Mouse (Mus musculus): ENCODE results near the gene Tbc1d20. TPM values are rescaled to one million over a fixed set of nuclear protein-coding genes. Genes with fewer than 3 reads are reported as not detected.

Tbc1d20 gene
- polyA plus RNA-seq, 1 experiment = not detected

DNA sequence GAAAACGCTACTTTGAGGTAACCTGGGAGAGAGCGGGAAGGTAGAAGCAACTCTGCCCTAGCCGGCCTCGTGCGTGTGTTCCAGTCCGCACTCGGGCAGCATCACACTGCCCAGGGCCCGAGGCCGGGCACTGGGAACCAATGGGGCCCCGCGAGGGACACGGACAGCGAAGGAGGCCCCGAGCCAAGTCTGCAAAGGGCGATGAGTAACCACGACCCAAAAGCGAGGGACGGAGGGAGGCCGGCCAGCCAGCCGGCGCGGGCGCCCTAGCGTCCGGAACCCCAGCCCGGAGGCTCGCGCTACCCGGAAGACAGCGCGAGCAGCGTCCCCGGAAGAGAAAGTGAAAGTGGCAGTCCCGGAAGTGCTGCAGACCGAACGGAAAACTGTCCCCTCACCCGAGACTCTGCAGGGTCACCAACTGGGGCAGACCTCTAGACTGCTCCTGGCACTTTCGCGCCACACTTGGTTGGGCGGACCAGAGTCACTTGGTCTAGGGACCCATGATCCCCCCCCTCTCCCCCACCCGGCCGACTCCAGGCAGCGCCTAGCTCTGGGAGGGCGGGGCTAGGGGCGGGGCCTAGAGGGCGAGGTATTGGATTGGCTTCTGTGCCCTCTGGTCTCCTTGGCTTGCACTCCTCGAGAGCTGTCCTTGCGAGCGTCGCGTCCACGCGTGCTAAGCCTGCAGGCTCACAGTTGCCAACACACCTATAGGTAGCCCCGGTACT lies 38.6 kb downstream of the Tbc1d20 start, which contains the start of gene Rbck1:
Gene Rbck1, minus strand, starts transcription at position 553 of the 725 bp plus-strand sequence.
- under 1% methylated on average over 54 of the region's 54 CpGs for WGBS
- Histone ChIP-seq H3K4me3 (ENCODE audit: insufficient read depth, low read depth, low read length) (peak within 1 kb of the TSS; percentile 82), H3K4me1 (ENCODE audit: control insufficient read depth, insufficient read depth, low read length) (peaks cover 17% of the 10 kb centered on the region), H3K27ac (ENCODE audit: insufficient read depth, low read depth, low read length) (peak within 1 kb of the TSS; percentile 48; the same call in 1 of the 2 replicates)
- TF ChIP-seq POLR2A (IDR thresholded peaks at IDR 0.05; ENCODE audit: insufficient read depth, low read depth, low read length) (peak; percentile 35; the same call in 1 of the 2 replicates), CTCF (IDR thresholded peaks at IDR 0.05; ENCODE audit: insufficient read depth, low read depth, low read length) (no peak)

DNA sequence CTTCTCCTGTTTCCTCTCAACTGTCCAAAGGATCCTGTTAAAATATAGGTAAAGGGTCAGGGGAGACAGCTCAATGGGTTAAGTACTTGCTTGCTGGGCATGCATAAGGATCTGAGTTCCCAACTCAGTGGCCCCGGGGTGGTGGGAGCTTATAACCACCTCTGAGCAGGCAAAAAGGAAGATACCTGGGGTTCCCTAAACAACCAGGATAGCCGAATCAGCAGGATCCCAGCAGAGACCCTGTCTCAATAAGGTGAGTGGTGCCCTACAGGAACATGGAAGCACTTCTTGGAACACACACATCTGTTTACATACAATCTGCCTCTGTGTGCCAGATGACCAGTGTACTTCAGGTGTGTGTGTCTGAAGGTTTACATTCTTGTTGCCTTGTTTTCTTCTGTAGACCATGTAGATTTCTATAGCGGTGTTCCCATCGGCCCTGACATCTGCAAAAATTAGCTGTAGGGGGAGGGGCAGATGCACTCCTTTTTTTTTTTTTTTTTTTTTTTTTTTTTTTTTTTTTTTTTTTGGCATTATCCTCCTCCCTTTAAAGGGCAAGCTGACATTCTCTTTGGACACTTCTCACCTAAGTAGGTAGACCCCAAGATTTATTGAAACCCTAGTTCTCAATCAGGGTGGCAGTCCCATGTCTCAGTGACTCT lies 39.8 kb downstream of the Tbc1d20 start:
- Histone ChIP-seq H3K4me1 (ENCODE audit: control insufficient read depth, insufficient read depth, low read length) (peaks cover 17% of the 10 kb centered on the region), H3K27ac (ENCODE audit: insufficient read depth, low read depth, low read length) (no peak overlapping the region), H3K4me3 (ENCODE audit: insufficient read depth, low read depth, low read length) (no peak overlapping the region)
- TF ChIP-seq POLR2A (IDR thresholded peaks at IDR 0.05; ENCODE audit: insufficient read depth, low read depth, low read length) (no peak), CTCF (IDR thresholded peaks at IDR 0.05; ENCODE audit: insufficient read depth, low read depth, low read length) (no peak)
- WGBS = 69% methylated on average over 4 of the region's 4 CpGs

DNA sequence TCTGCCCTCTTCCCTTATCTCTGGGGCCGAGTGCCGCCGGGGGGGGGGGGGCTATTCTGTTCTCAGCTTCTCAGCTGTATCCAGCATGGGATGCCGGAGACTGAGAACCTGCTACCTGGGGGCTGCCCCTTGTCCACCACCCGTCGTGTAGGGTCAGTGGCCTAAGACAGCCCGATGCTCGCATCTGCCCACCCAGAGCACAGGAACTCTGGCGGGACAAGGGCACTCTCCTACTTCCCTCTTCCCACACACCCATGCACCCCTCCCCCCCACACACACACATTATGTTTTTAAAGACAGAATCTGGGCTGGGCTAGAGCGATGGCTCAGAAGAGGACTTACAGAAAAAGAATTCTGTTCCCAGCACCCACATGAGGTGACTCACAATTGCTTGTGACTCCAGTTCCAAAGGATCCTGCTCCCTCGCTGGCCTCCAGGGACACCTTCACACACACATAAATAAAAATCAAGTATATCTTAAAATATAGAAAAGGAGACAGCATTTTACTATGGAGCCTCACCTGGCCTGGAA lies 41.7 kb downstream of the Tbc1d20 start:
- H3K27ac ChIP-seq (ENCODE audit: insufficient read depth, low read depth, low read length) = no peak overlapping the region
- 44% methylated on average over 11 of the region's 11 CpGs for WGBS
- TF ChIP-seq POLR2A (IDR thresholded peaks at IDR 0.05; ENCODE audit: insufficient read depth, low read depth, low read length) (no peak), CTCF (IDR thresholded peaks at IDR 0.05; ENCODE audit: insufficient read depth, low read depth, low read length) (no peak)

DNA sequence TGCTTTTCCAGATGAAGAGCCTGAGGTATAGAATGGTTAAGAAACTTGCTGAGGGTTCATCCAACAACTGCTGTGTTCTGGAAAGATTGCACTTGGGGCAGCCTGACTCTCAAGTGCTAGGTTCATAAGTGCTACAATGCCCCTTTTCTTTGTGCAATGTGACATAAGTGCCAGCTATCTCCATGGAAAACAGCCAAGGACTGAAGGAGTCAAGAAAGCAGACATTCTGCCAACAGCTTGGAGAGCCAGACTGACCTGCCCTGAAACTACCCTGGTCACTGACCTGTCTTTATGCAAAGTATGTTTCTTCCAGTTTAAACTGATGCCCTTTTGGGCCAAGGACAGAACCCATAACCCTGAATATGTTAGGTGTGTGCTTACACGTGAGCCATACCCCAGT lies 43.2 kb downstream of the Tbc1d20 start:
- WGBS = 84% methylated on average over 1 of the region's 1 CpGs
- TF ChIP-seq POLR2A (IDR thresholded peaks at IDR 0.05; ENCODE audit: insufficient read depth, low read depth, low read length) = no peak
- TF ChIP-seq CTCF (IDR thresholded peaks at IDR 0.05; ENCODE audit: insufficient read depth, low read depth, low read length) = no peak
- Histone ChIP-seq H3K4me3 (ENCODE audit: insufficient read depth, low read depth, low read length) (no peak overlapping the region), H3K4me1 (ENCODE audit: control insufficient read depth, insufficient read depth, low read length) (peaks cover 8% of the 10 kb centered on the region; the same call in 1 of the 2 replicates), H3K27ac (ENCODE audit: insufficient read depth, low read depth, low read length) (no peak overlapping the region)

More for the DNA sequence above, 41.7 kb downstream of the Tbc1d20 start:
- no peak overlapping the region for H3K4me3 ChIP-seq (ENCODE audit: insufficient read depth, low read depth, low read length)
- peaks cover 17% of the 10 kb centered on the region for H3K4me1 ChIP-seq (ENCODE audit: control insufficient read depth, insufficient read depth, low read length)

DNA sequence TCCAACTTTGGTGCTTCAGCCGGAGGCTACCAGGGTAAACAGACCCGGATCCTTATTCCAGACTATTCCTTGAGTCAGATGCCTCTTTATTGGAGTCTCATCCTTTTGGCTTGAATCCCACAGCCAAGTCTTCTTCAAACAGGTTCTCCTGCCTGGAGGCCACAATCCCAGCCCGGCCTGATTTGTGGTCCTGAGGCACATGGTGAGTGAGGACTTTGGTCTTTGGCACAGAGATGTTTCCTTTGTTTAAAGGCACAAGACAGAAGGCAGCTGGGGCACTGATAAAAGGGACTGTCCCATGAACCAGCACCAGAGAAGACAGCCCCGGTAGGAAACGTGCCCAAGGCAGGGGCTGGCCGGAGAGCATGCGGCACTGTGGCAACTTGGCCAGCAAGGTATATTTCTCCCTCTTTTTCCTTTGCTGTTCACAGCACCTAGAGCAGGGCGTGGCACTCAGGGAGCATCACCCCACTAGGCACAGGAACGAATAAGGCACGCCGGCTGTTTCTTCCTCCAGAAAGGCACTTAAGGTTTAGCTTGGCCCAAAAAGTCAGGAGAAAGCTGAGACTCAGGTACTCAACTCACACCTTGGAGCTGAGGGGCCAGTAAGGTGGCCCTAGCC lies 44.1 kb downstream of the Tbc1d20 start:
- Histone ChIP-seq H3K27ac (ENCODE audit: insufficient read depth, low read depth, low read length) (no peak overlapping the region), H3K4me1 (ENCODE audit: control insufficient read depth, insufficient read depth, low read length) (peaks cover 8% of the 10 kb centered on the region; the same call in 1 of the 2 replicates), H3K4me3 (ENCODE audit: insufficient read depth, low read depth, low read length) (no peak overlapping the region)
- 90% methylated on average over 11 of the region's 11 CpGs for WGBS
- no peak for TF ChIP-seq CTCF (IDR thresholded peaks at IDR 0.05; ENCODE audit: insufficient read depth, low read depth, low read length)
- TF ChIP-seq POLR2A (IDR thresholded peaks at IDR 0.05; ENCODE audit: insufficient read depth, low read depth, low read length) = no peak

DNA sequence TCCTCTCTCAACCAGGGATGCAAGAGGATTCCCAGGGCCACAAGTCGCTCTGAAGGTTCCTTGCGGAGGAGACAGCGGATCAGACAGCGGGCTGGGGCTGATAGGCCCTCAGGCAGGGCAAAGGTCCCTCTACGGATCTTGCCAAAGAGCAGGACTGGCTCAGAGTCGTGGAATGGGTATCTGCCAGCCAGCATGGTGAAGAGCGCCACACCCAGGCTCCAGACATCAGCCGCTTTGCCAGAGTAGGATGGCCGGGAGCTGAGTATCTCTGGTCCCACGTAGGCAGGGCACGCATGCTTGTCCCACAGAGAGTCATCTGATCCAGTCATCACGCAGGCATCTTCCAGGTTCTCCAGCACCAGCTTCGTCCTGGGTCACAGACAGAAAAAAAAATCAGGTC lies 44.7 kb downstream of the Tbc1d20 start:
- H3K4me1 ChIP-seq (ENCODE audit: control insufficient read depth, insufficient read depth, low read length) = peaks cover 9% of the 10 kb centered on the region; the same call in 1 of the 2 replicates
- TF ChIP-seq POLR2A (IDR thresholded peaks at IDR 0.05; ENCODE audit: insufficient read depth, low read depth, low read length) (no peak), CTCF (IDR thresholded peaks at IDR 0.05; ENCODE audit: insufficient read depth, low read depth, low read length) (no peak)
- WGBS = 89% methylated on average over 13 of the region's 13 CpGs
- H3K27ac ChIP-seq (ENCODE audit: insufficient read depth, low read depth, low read length) = no peak overlapping the region
- H3K4me3 ChIP-seq (ENCODE audit: insufficient read depth, low read depth, low read length) = no peak overlapping the region

DNA sequence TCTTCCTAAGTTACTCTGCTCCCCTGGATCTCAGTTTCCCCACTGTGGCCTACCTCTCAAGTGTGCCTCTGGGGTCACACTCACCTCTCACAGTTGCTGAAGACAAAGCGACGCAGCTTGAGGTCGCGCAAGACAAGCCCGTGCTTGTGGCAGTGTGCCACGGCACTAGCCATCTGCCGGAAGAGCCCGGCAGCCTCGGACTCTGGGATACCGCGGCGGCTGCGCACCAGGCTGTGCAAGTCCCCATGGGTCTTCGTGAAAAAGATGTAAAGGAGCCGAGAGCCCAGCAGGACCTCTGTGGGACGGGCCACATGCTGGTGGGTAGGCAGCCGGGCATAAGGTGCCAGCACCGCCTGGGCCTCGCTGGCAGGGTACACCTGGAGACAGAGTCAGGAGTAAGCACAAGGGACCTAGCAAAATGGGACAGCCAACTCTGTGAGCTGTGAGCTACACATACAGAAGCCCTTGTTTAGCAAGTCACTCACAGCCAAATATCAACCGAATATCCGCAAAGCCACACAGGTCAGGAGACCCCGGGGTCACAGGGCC lies 46.1 kb downstream of the Tbc1d20 start:
- WGBS = 91% methylated on average over 22 of the region's 22 CpGs

DNA sequence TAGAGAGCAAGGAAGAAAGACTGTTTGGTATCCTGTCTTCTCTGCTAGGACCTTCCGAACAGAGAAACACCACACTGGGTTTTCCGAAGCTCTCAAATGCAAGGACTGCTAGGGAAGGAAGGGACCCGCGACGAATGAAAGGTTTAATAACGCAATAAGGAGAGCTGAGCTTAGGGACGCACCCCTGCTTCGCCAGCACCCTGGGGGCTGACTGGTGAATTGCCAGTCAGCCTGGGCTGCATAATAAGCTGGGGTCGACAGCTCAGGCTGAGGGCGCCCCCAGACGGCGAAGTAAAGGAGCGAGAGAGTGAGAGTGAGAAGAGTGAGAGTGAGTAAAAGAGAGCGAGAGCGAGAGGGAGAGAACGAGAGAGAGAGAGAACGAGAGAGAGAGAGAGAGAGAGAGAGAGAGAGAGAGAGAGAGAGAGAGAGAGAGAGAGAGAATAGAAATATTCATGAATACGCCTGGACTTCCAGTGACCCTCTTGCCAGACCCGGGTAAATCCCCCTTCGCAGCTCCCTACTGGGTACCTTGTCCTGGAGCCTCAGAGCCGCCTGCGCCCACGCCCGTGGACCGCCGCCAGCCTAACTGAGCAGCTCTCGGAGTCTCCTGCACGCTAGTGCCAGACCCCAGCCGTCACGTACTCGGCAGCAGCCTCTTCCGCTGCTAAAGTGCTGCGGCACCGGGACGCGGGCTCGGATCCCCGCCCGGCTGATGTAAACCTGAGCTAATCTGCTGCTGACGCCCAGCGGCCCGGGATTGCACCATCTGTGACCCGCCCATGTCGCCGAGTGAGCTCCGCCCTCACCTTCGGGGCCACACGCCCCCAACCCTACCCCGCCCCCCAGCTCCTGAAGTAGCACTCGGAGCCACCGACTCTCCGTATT lies 49.9 kb downstream of the Tbc1d20 start, which contains the start of gene Trib3:
Gene Trib3, minus strand, starts transcription at position 704 of the 885 bp plus-strand sequence.
- WGBS = under 1% methylated on average over 52 of the region's 52 CpGs
- Histone ChIP-seq H3K27ac (ENCODE audit: insufficient read depth, low read depth, low read length) (no peak within 1 kb of the TSS), H3K4me3 (ENCODE audit: insufficient read depth, low read depth, low read length) (peak within 1 kb of the TSS; percentile 54), H3K4me1 (ENCODE audit: control insufficient read depth, insufficient read depth, low read length) (peaks cover 12% of the 10 kb centered on the region)
- TF ChIP-seq CTCF (IDR thresholded peaks at IDR 0.05; ENCODE audit: insufficient read depth, low read depth, low read length) (peak; percentile 71), POLR2A (IDR thresholded peaks at IDR 0.05; ENCODE audit: insufficient read depth, low read depth, low read length) (no peak)

More for the DNA sequence above, 46.1 kb downstream of the Tbc1d20 start:
- Histone ChIP-seq H3K4me3 (ENCODE audit: insufficient read depth, low read depth, low read length) (no peak overlapping the region), H3K4me1 (ENCODE audit: control insufficient read depth, insufficient read depth, low read length) (peaks cover 20% of the 10 kb centered on the region), H3K27ac (ENCODE audit: insufficient read depth, low read depth, low read length) (no peak overlapping the region)
- TF ChIP-seq POLR2A (IDR thresholded peaks at IDR 0.05; ENCODE audit: insufficient read depth, low read depth, low read length) (no peak), CTCF (IDR thresholded peaks at IDR 0.05; ENCODE audit: insufficient read depth, low read depth, low read length) (no peak)

Measured in olfactory bulb, adult 2 months (tissue).